In genomic region chr1:75545965-75546956, GRCm38 (mm10) we compare ENCODE assay signal across 7 mouse cellular contexts. TPM values are rescaled to one million over a fixed set of nuclear protein-coding genes. Genes with fewer than 3 reads are reported as not detected.
DNase-seq lines count a peak whose midpoint lies in the region; ATAC-seq and TF ChIP-seq lines count a peak whose summit lies in the region.

Gene Slc4a3 (plus strand): TSS chr1:75546266.

- H3K36me3 ChIP-seq in hindbrain, postnatal 0 days (ENCODE audit: insufficient read depth, low read length): no peaks in the 10 kb centered on the region
- no peaks in the 10 kb centered on the region for H3K36me3 ChIP-seq in splenic B cell, adult 2 months (ENCODE audit: control insufficient read depth, insufficient read depth, low read length, poor library complexity, severe bottlenecking)

- H3K27me3 ChIP-seq in hindbrain, postnatal 0 days (ENCODE audit: insufficient read depth, low read length): no peaks in the 10 kb centered on the region
- 0 out of 2 replicates have a peak, but pooled peaks cover 2% of the 10 kb centered on the region for H3K27me3 ChIP-seq in splenic B cell, adult 2 months (ENCODE audit: control insufficient read depth, insufficient read depth, low read length, poor library complexity, severe bottlenecking)

- peaks cover 7% of the 10 kb centered on the region for H3K4me1 ChIP-seq in cortical plate, adult 2 months (ENCODE audit: control insufficient read depth, insufficient read depth, low read length)
- H3K4me1 ChIP-seq in hindbrain, postnatal 0 days (ENCODE audit: insufficient read depth, low read length): peaks cover 9% of the 10 kb centered on the region

- ATAC-seq in hindbrain, postnatal 0 days: peak; percentile 87

- no peaks in the 10 kb centered on the region for H3K9me3 ChIP-seq in hindbrain, postnatal 0 days (ENCODE audit: low read length)

- intact Hi-C loops in left cerebral cortex, postnatal 14 days (cut with DNase I): no loop called here

- no peak for TF ChIP-seq CTCF in cortical plate, adult 2 months (IDR thresholded peaks at IDR 0.05; ENCODE audit: extremely low read depth, insufficient read depth, low read length)
- peak; percentile 49 for TF ChIP-seq CTCF in hindbrain, postnatal 0 days (IDR thresholded peaks at IDR 0.05; ENCODE audit: low read depth)

- DNase-seq in adrenal gland, postnatal 10 days: peak; percentile 83
- DNase-seq in gastrocnemius, postnatal 25 days: peak; percentile 65
- peak; percentile 77 for DNase-seq in hindbrain, postnatal 0 days (ENCODE audit: low spot score)
- DNase-seq in left cerebral cortex, postnatal 14 days (ENCODE audit: low spot score in 2 of 2): peak; percentile 60
- DNase-seq in mesoderm, embryonic 11.5 days (ENCODE audit: low read depth, low spot score): peak; percentile 55
- DNase-seq in splenic B cell, adult 2 months (ENCODE audit: low read depth, low spot score): peak; percentile 33

- TF ChIP-seq POLR2A in cortical plate, adult 2 months (IDR thresholded peaks at IDR 0.05; ENCODE audit: extremely low read depth, insufficient read depth, low read length): 0 out of 2 replicates have a peak, but pooled peaks have one; percentile 3

- peak within 1 kb of the TSS; percentile 95 for H3K9ac ChIP-seq in hindbrain, postnatal 0 days (replicated peaks; ENCODE audit: low read length)

- H3K4me3 ChIP-seq in cortical plate, adult 2 months (ENCODE audit: insufficient read depth, low read length): peak within 1 kb of the TSS; percentile 34
- H3K4me3 ChIP-seq in hindbrain, postnatal 0 days (ENCODE audit: low read length): peak within 1 kb of the TSS; percentile 76

- WGBS in hindbrain, postnatal 0 days: 2% methylated on average over 48 of the region's 64 CpGs

- peak within 1 kb of the TSS; percentile 66 for H3K27ac ChIP-seq in cortical plate, adult 2 months (ENCODE audit: insufficient read depth, low read length)
- peak within 1 kb of the TSS; percentile 83 for H3K27ac ChIP-seq in hindbrain, postnatal 0 days

- peak within 1 kb of the TSS; percentile 81 for H3K4me2 ChIP-seq in hindbrain, postnatal 0 days (ENCODE audit: low read depth, low read length)

RNA-seq across cellular contexts. Expression of gene Slc4a3, which starts in this region (rescaled TPM):
- total RNA-seq in adrenal gland, postnatal 10 days (2021): 10 to 100 TPM; 44.3 to 68.8 TPM
- 121 and 131 TPM in 2 replicates for polyA plus RNA-seq in cortical plate, adult 2 months (2012; rRNA removed)
- 1 to 10 TPM; 4.3 to 5.0 TPM for total RNA-seq in gastrocnemius, postnatal 25 days (2021)
- 191 and 194 TPM in 2 replicates for total RNA-seq in hindbrain, postnatal 0 days (2014; rRNA removed)
- 90.0 and 96.4 TPM in 2 replicates for polyA plus RNA-seq in hindbrain, postnatal 0 days (2015; fragmentation: Nextera tagmentation; extraction: Ambion mirVana)
- total RNA-seq in left cerebral cortex, postnatal 14 days (2021): 100 to 1,000 TPM; 180 to 195 TPM

Comparison
In these comparisons a context has a peak if more than half of its experiments do, and no peak if none do; other contexts are left out.
1. Peak in every context shown above with its lines: DNase-seq, ATAC-seq, H3K4me3 ChIP-seq and H3K27ac ChIP-seq.
2. RNA of gene Slc4a3 (total RNA-seq): 180 to 195 TPM in left cerebral cortex, postnatal 14 days, 191 to 194 TPM in hindbrain, postnatal 0 days and 44.3 to 68.8 TPM in adrenal gland, postnatal 10 days; 4.3 to 5.0 TPM in gastrocnemius, postnatal 25 days; every median in the first group is over 4 times any median in the second.
3. DNase-seq: peak in every context shown above with its lines; median percentile 83 in adrenal gland, postnatal 10 days; 77 in hindbrain, postnatal 0 days; 65 in gastrocnemius, postnatal 25 days; 60 in left cerebral cortex, postnatal 14 days; 55 in mesoderm, embryonic 11.5 days; 33 in splenic B cell, adult 2 months.